Mouse (Mus musculus): ENCODE measurements around the gene Smim23.

Gene Smim23

DNA sequence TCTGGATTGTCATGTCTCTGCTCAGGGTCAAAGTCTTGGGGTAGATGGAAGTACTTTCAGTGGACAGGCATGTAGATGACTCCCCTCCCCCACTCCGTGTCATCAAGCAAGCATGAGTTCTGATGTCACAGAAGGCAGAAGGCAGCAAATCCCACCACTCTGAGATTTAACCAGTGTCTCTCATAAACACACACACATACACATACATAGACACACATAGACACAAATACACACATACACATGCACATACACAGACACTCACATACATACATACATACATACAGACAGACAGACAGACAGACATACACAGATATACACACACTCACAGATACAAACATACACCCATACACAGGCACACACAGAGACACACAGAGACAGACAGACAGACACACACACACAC lies at the start of gene Smim23:
TSS of gene Smim23 (minus strand) at position 101 of the 400 bp plus-strand sequence.
- DNase-seq (ENCODE audit: low read depth, low spot score), result no peak

DNA sequence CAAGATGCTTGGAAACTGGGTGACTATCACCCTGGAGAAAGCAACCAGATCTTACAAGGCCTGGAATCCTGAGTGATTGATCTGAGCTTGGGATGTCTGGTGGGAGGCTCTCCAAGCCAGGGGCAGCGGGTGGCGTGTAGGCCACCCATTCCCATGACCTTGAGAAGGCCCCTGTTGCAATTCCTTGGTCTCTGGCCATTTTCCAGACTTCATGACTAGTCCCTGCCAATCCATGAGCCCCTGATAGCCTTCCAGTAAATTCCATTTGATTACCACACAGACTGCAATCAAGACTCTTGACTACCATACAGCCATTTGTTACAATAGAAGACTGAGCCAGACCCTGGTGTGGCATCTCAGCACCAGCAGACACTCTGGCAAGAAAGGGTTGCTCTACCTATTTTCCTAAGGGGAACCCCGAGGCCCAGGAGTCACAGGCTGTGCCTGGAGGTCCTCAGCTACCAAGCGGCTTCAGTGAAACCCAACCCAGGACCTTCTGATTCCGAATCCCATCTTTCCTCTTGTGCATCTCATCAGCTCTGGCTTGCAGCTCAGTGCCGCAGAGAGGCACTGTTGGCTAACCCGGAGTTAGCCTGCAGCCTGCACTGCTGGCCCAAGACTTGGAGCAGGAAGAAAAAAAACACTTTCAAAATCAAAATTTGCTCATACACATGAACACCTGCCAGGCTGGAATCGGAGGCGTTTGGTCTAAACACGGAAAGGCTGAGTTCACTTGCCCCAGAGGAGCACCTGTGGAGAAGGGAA lies 44.4 kb upstream of the Smim23 start:
- DNase-seq (ENCODE audit: low read depth, low spot score), result no peak

DNA sequence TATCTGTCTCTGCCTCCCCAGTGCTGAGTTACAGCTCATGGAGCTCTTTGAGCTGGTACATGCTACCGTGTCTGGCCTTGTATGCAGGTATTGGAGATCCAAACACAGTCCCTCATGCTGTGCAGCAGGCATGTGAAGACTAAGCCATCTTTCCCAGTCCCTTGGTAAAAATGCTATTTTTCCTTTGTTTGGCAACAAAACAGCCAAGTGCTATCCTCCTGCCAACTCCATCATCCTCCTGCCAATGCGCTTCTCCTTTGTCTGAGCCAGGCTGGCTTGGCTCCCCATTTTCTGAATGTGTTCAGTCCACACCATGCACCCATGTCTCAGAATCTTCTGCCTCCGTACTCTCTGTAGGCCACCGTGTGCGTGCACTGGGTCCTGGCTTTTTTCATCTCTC lies 40.2 kb upstream of the Smim23 start:
- no peak for DNase-seq (ENCODE audit: low read depth, low spot score)

DNA sequence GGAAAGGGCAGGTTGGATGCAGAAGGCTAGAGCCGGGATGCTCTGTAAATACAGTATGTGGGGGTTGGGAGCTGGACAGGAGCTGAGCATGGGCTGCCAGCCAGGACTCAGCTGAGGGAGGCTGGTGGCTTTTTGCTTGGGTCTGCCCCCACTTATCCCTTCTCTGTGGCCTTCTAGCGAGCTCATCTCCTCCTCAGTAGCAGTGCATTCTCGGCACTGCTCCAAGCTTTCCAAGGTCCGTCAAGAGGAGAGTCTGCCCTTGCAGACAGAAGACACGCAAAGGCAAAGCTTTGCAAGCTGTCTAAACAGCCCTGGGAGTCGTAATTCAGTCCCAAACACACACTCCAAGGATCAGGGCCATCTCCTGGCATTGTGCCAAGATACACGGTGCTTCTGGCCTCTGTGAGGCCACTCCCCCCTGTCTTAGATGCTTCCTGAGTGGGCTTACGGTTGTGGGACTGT lies 33.0 kb upstream of the Smim23 start:
- DNase-seq (ENCODE audit: low read depth, low spot score), result peak; percentile 48

DNA sequence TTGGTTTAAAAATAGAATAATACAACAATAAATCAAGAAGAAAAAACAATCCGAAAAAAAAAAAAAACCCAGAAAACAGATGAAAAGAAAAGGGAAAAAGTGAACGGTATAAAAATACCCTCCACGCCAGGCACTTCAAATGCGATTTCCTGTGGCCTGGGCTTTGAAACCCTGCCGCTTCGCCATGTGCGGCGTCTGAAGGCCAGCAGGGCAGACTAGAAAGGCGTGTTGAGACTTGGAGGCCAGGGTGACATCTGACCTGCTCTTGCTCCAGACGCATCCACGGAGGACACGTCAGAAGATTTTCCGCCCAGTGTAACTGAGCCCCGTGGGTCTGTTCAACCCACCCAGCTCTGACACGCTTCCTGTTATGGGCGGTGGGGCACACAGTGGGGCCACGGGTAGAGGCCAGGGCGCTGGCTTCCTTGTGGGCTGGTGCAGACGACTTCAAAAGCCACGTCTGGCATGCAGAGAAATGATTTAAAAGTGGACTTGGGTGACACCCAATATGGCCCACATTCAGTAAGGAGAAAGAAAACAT lies 22.3 kb upstream of the Smim23 start:
- no peak for DNase-seq (ENCODE audit: low read depth, low spot score)

DNA sequence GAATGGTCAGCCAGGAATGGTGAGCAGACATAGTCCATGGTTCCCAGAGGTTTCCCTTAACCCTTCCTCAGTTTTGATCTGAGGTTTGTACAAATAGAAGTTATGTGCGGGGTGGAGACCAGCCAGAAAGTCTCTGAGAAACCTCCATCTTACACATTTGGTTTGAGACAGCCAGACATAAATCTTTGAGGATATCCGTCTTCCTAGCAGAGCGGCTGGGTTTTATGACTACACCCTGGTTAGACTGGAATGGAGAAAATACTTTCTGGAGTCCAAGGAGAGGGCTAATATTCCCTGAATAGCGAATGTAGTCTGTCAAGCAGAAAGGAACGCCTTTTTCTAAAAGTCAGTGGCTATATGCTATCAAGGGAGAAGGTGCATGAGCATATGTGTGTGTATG lies 16.8 kb upstream of the Smim23 start:
- no peak for DNase-seq (ENCODE audit: low read depth, low spot score)

DNA sequence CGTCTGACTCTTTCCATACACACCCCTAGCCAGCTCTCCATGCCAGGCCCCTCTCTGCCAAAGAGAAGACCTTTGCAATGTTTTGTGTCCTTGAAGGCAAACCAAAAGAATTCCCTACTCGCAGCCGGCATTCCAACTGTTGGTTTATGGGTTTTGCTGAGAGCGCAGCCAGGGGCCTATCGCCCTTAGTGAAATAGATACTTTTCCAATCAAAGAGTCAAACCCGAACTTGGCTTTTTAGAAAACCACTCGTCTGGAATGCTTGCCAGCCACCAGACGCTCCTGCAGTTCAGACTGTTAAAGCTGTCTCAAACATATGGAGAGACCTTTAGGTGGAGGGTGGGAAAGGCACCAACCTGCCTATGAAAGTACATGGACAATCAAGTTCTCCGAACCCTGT lies 15.9 kb upstream of the Smim23 start:
- no peak for DNase-seq (ENCODE audit: low read depth, low spot score)

DNA sequence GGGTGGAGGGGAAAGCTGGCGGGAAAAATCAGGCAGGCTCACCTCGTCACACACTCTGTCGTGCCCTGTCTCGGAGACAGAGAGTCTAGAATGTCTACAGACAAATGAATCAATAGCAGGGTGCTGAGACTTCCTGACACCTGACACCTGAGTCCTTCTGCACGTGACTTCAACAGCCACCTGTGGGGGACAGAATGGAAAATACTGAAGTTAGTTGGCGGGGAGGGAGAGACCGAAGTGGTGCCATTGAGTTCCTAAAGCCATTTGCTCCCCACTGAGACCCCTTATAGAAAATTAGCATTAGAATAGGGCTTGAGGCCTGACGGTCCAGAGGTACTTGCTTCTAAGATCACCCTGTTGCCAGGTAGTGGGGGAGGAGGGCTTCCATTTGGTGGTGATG lies 10.6 kb upstream of the Smim23 start:
- no peak for DNase-seq (ENCODE audit: low read depth, low spot score)

DNA sequence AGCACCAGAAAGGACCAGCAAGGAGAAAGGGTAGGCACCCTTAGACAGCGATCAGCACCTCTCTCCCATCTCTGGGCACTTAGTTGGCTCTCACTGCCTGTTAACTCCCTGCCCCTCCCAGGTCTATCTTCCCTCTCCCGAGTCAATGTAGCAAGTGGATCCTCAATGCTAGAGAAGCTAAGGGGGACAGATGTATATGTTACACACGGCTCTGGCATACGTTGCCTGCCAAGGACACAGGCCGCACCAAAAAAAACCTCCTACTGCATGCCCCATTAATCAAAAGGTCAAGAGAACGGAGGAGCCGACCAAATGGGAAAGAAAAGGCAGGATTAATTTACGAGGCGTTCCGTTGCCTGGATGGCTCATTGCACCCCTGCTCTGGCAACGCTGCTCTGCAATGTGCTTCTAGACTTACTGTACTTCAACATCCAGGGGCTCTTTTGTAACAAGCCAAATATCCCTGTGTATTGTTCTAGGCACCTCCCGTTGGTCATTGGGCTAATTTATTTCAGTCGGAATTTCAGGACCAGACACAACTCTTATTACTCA lies 10.0 kb upstream of the Smim23 start:
- peak; percentile 20 for DNase-seq (ENCODE audit: low read depth, low spot score)

DNA sequence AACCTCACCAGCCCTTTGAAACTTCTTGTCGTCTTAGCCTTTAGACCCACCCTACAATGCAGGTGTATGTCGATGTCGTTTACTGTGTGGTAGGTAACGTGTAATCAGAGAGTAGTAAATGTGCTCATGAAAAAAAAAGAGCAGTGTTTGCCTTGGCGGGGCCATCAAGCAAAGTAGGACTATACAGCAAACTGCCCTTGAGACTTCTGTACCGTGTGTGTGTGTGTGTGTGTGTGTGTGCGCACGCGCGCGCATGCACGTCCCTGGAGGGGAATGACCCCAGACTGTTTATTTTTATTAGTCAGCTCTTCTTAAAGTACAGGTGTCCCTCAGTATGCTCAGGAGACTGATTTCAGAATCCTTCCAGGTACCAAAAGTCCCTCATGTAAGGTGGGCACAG lies 6.8 kb downstream of the Smim23 start:
- no peak for DNase-seq (ENCODE audit: low read depth, low spot score)

DNA sequence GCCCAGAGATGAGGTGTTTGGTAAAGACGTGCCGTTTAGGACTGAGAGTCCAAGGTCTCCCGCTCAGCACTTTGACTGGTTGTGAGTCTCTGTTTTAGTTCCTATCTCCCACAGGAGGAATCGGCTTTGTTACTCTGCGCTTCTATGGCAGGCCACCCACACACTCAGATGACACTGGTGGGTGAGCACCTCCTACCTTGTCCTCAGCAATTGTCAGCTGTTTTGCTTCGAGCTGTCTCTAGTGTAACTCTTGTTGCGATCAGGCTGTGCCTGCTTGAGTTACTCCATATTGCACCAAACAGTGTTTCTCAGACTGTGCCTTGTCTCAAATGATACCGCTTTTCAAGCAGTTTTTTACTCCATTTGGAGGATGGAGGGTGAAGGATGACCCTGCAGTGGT lies 10.1 kb downstream of the Smim23 start:
- DNase-seq (ENCODE audit: low read depth, low spot score), result no peak

DNA sequence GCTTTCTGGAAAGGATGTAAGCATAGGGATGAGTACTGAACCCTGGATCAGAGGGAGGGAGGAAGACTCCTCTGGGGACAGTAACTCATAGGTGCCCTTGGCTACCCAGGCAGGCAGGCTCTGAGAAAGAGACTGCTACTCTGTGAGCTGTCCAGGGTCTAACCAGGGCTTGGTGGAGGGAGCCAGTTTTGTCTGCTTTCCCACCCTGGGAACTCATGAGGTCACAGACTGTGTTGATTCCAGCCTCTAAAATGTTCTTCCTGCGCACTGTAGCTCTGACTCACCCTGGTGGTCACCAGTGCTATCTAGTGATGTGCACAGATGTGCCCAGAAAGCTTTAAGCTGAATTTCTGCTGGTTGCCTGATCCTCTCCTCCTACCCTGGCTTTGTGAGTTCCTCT lies 15.3 kb downstream of the Smim23 start:
- DNase-seq (ENCODE audit: low read depth, low spot score), result no peak

DNA sequence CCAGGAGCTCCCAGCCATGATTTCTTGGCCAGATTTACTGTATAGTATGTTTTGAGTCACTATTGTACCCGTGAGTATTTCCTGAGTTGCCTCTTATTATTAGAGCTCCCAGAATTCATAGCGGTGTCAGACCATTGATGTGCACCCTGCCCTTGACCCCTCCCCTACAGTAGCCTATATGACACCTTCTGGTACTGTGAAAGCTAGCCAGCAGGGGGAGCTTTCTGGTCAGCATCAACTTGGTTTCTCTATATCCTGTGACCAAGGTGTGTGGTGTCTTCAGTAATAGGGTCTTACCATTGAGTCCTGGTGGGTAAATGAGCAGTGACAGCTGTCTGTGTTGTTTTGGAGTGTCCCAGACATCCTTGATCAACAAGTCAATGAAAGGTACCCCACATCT lies 18.4 kb downstream of the Smim23 start:
- peak; percentile 23 for DNase-seq (ENCODE audit: low read depth, low spot score)

DNA sequence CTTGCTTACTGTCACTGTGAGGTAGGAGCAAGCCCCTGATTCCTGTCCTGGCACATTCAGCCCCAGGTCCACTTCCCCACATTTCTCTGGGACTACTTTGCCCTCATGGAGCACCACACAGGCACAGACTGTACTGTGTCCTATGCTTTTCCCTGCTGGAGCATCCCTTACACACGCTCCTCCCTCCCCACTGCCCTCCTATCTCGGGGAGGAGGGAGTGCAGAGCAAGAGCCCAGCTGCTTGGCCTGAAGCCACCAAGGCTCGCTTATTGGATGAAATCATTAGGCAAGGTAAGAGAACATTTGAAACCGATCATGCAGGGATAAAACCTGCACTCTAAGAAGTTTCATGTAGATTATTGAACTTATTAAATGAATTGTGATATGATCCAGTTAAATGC lies 20.7 kb downstream of the Smim23 start:
- no peak for DNase-seq (ENCODE audit: low read depth, low spot score)

DNA sequence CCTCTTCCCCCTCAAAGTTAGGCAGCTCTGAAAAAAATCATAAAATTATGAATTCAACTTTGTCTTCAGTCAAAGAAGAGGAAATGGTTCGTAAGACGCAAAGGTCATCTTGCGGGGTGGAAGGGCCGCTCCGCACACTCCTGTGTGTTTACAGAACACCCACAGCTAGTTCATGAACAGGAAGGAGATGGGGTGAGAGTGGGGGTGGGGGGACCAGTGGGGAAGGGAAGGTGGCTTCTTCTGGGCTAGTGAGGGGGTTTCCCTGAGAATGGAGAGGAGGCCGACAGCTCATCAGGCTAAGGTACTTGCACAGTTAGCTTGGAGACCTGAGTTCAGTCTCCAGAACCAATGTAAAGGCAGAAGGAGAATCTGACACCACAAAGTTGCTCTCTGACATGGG lies 22.7 kb downstream of the Smim23 start:
- DNase-seq (ENCODE audit: low read depth, low spot score), result no peak

DNA sequence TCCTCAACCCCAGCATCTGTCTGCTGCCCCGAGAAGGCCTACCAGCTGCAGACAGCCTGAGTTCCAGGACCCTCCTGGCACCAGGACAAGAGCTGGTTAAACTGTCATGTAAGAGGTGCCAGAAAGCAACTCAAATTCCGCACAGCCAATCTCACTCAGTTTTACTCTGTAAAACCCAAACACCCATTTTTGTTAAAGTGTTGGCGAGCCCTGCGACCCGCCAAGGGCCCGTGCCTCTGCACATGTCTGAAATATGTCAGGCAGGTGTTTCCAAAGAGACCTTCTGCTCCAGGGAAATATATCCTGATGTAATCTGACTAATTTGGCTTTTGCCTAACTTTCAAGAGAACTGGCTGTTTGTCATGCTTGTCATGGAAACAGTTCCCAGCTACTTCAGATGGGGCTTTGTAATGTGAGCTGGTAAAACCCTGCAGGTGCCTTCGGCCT lies 23.5 kb downstream of the Smim23 start:
- peak; percentile 26 for DNase-seq (ENCODE audit: low read depth, low spot score)

DNA sequence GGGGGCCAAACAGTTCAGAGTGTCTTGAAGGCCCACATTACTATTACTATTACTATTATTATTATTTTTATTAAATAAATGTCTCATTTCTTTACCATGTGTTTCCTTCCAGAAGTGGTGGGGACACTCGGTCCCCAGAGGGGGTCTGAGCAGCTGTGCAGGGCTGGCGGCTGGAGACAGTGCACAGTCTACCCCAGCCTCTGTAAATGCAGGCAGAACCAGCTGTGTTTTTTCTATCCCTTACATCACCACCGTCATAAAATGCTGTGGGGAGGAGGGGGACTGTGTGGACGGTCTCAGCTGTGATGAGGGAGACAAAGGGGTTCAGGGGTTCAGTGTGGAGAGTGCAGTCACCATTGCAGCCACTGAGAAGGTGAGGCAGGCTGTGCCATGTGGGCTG lies 26.0 kb downstream of the Smim23 start:
- DNase-seq (ENCODE audit: low read depth, low spot score), result no peak

DNA sequence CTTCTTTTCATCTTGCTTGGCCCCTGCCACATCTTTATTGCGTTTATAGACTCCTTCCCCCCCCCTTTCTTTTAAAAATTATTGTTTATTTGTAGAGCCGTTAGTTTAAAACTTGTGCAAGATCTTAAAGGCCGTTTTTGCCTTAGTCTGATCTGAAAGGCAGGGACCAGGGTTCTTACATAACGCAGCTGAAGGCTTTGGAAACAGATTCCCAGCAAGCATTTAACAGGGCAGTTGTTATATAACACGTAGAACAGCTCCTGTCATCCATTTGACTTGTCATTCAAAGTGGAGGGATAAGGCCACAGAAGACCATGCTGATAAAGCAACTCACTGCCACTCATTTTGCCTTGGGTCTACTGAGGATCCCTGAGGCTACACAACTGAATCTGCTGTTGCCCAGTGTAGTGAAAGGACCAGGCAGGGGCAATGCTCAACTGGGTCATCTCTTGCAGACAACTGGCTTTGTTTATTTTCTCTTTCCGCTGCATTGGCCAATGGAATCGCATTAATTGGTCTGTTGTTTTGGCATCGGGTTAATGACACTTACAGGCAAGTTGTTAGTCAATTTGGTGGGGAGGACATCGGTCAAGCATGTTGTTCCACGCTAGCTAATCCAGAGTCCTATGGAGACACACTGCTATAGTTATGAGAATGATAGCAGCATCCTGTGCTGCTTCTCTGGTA lies 29.5 kb downstream of the Smim23 start:
- no peak for DNase-seq (ENCODE audit: low read depth, low spot score)

DNA sequence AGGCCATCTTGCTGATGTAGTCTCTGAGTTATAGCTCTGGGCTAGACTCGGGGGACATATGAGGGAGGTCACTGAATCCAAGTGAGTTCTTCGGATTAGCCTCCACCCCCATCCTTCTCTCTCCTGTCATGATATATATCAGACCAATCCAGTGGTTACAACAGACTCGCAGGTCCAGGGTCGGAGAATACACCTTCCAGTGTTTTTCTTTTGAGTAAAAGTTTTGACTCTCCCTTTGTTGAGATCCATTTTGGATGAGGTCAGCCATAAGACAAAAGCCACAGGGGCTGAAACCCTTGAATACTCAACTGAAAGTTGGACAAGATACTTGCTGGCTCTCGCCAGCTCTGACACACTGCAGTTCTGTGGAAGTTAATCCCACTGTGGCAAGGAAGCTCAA lies 38.2 kb downstream of the Smim23 start:
- DNase-seq (ENCODE audit: low read depth, low spot score), result no peak

DNA sequence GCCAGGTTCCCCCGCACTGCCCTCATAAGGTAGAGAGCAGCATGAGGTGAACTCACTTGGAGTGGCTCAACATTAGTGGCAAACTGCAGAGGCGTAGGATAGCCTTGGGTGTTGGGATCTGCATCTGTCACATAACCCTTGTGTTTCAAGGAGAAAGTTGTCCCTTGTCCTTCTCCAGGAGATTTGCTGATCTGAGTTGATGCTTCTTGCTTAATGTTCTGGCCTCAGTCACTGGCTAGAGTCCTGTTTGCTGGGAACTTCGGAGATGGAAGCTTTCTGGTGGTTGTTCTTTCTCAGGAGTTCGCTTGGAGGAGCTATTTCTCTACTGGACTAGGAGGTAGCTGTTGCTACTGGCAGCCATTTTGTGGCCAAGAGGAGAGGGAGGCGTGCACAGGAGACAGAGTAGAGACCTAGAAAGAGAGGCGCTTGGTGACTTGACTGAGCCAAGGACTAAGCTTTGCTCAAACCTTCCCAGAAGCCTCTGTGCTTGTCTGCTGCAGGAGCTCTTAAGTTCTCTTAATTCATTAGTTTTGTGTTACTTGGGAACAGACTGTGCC lies 38.7 kb downstream of the Smim23 start:
- DNase-seq (ENCODE audit: low read depth, low spot score), result no peak

DNA sequence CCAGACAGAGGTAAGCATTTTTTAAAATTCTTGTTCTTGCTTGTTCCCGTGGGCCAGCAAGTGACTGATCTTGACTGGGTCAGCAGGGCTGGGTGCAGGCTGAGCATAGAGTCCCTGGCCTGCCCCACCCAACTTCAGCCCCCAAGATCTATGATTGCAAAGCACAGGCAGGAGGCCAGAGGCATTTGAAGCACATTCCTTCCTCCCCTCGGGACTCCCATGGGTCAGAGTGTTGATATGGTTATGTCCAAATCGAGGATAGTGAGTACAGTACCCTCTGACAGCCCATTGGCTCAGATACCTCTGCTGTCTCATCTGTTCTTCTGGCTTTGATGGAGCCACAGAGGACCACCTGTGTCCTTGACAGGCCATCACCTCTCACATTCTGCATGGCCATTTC lies 41.7 kb downstream of the Smim23 start:
- no peak for DNase-seq (ENCODE audit: low read depth, low spot score)

DNA sequence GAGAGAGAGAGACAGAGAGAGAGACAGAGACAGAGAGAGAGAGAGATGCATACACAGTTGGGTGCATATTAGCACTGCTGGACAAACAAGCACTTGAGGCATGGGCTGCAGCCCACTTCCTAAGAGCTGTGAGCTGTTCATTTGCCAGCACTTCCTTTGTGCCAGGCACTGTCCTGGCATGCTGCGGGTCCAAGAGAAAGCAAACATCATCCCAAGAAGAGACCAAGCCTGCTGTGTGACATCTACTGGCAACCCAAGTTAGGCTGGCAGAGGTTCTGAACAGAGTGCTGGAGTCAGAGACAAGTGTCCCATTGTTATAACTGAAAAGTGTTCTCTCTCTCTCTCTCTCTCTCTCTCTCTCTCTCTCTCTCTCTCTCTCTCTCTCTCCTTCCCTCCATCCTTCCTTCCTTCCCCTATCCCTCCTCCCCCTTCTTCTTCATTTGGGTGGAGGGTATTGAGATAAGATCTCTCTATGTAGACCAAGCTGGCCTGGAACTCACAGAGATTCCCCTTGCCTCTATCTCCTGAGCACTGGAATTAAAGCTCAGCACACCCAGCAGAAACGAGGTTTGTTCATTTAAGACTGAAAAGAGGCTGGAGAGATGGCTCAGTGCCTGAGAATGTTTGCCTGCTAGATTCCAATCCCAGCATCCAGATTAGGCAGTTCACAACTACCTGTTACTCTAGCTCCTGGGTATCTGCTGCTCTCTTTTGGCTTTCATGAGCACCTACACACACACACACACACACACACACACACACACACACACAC lies 42.6 kb downstream of the Smim23 start:
- DNase-seq (ENCODE audit: low read depth, low spot score), result no peak
